Mouse (Mus musculus): ENCODE results near the gene Necab3. TPM values are rescaled to one million over a fixed set of nuclear protein-coding genes. Genes with fewer than 3 reads are reported as not detected.

Necab3 gene
- total RNA-seq, 1 experiment, result 5.8 TPM

- H3K4me3 ChIP-seq (ENCODE audit: insufficient read depth in 1 of 2, low read depth in 1 of 2, low read length in 2 of 2, poor library complexity in 1 of 2, severe bottlenecking in 1 of 2), result peak overlapping the region; percentile 49 to 63
- TF ChIP-seq ZNF384 (IDR thresholded peaks at IDR 0.05; ENCODE audit: low read depth, low read length) (no peak), MAFK (IDR thresholded peaks at IDR 0.05; ENCODE audit: insufficient read depth, low read depth, low read length) (no peak), CHD2 (IDR thresholded peaks at IDR 0.05; ENCODE audit: low read depth, low read length) (no peak), ZC3H11A (IDR thresholded peaks at IDR 0.05; ENCODE audit: borderline replicate concordance, low read depth, low read length) (no peak), HCFC1 (IDR thresholded peaks at IDR 0.05; ENCODE audit: borderline replicate concordance, insufficient read depth, low read length) (no peak)
- H3K36me3 ChIP-seq (ENCODE audit: control insufficient read depth, insufficient read depth, low read length, poor library complexity, severe bottlenecking), result peaks cover 8% of the 10 kb centered on the region; the same call in 1 of the 2 replicates
- peak overlapping the region; percentile 21 for H3K9ac ChIP-seq (ENCODE audit: insufficient read depth, low read depth, low read length, poor library complexity, severe bottlenecking)
- H3K9me3 ChIP-seq (ENCODE audit: control insufficient read depth, insufficient read depth, low read depth, low read length), result no peaks in the 10 kb centered on the region
- no peak for DNase-seq (ENCODE audit: low read depth, low spot score)
- peaks cover 3 to 16% of the 10 kb centered on the region in 2 experiments; a peak in 3 of 4 replicates for H3K4me1 ChIP-seq (ENCODE audit: control insufficient read depth in 2 of 2, insufficient read depth in 2 of 2, low read length in 2 of 2, poor library complexity in 1 of 2)
- in situ Hi-C loops (cut with MboI; ENCODE audit: low sequenced_read_pairs in 2 of 2, unreplicated experiment in 2 of 2), result no loop called here
- H3K27ac ChIP-seq (ENCODE audit: insufficient read depth, low read depth, low read length, poor library complexity, severe bottlenecking), result no peak overlapping the region
Measured at GRCm38 (mm10) chr2:154552424-154552907, 6.2 kb downstream of the Necab3 start.

- Histone ChIP-seq H3K4me1 (ENCODE audit: control insufficient read depth in 2 of 2, insufficient read depth in 2 of 2, low read length in 2 of 2, poor library complexity in 1 of 2) (peaks cover 3 to 12% of the 10 kb centered on the region in 2 experiments; a peak in 2 of 4 replicates), H3K27ac (ENCODE audit: insufficient read depth, low read depth, low read length, poor library complexity, severe bottlenecking) (no peak overlapping the region), H3K4me3 (ENCODE audit: insufficient read depth in 1 of 2, low read depth in 1 of 2, low read length in 2 of 2, poor library complexity in 1 of 2, severe bottlenecking in 1 of 2) (peak overlapping the region; percentile 49 to 63), H3K9ac (ENCODE audit: insufficient read depth, low read depth, low read length, poor library complexity, severe bottlenecking) (peak overlapping the region; percentile 21; the same call in 1 of the 2 replicates), H3K9me3 (ENCODE audit: control insufficient read depth, insufficient read depth, low read depth, low read length) (no peaks in the 10 kb centered on the region), H3K36me3 (ENCODE audit: control insufficient read depth, insufficient read depth, low read length, poor library complexity, severe bottlenecking) (peaks cover 8% of the 10 kb centered on the region; the same call in 1 of the 2 replicates)
- TF ChIP-seq MAFK (IDR thresholded peaks at IDR 0.05; ENCODE audit: insufficient read depth, low read depth, low read length), result no peak
- no peak for TF ChIP-seq ZNF384 (IDR thresholded peaks at IDR 0.05; ENCODE audit: low read depth, low read length)
- TF ChIP-seq ZC3H11A (IDR thresholded peaks at IDR 0.05; ENCODE audit: borderline replicate concordance, low read depth, low read length), result no peak
- TF ChIP-seq HCFC1 (IDR thresholded peaks at IDR 0.05; ENCODE audit: borderline replicate concordance, insufficient read depth, low read length), result no peak; the same call in 1 of the 2 replicates
- no peak for TF ChIP-seq CHD2 (IDR thresholded peaks at IDR 0.05; ENCODE audit: low read depth, low read length)
- in situ Hi-C loops (cut with MboI; ENCODE audit: low sequenced_read_pairs in 2 of 2, unreplicated experiment in 2 of 2), result no loop called here
- no peak for DNase-seq (ENCODE audit: low read depth, low spot score)
Measured at GRCm38 (mm10) chr2:154551927-154552326, 6.8 kb downstream of the Necab3 start.

GRCm38 (mm10) chr2:154551476-154551875 lies 7.2 kb downstream of the Necab3 start, which contains the start of gene Actl10:
TSS of gene Actl10 (plus strand) at chr2:154551776.
- DNase-seq (ENCODE audit: low read depth, low spot score), result no peak
- H3K36me3 ChIP-seq (ENCODE audit: control insufficient read depth, insufficient read depth, low read length, poor library complexity, severe bottlenecking), result peaks cover 10% of the 10 kb centered on the region; the same call in 1 of the 2 replicates
- peaks cover 3 to 10% of the 10 kb centered on the region in 2 experiments; a peak in 2 of 4 replicates for H3K4me1 ChIP-seq (ENCODE audit: control insufficient read depth in 2 of 2, insufficient read depth in 2 of 2, low read length in 2 of 2, poor library complexity in 1 of 2)
- H3K4me3 ChIP-seq (ENCODE audit: insufficient read depth in 1 of 2, low read depth in 1 of 2, low read length in 2 of 2, poor library complexity in 1 of 2, severe bottlenecking in 1 of 2), result peak within 1 kb of the TSS; percentile 49 to 63
- no peak for TF ChIP-seq ZNF384 (IDR thresholded peaks at IDR 0.05; ENCODE audit: low read depth, low read length)
- no peak for TF ChIP-seq CHD2 (IDR thresholded peaks at IDR 0.05; ENCODE audit: low read depth, low read length)
- no peak for TF ChIP-seq HCFC1 (IDR thresholded peaks at IDR 0.05; ENCODE audit: borderline replicate concordance, insufficient read depth, low read length)
- TF ChIP-seq MAFK (IDR thresholded peaks at IDR 0.05; ENCODE audit: insufficient read depth, low read depth, low read length), result no peak
- no peak for TF ChIP-seq ZC3H11A (IDR thresholded peaks at IDR 0.05; ENCODE audit: borderline replicate concordance, low read depth, low read length)
- H3K9me3 ChIP-seq (ENCODE audit: control insufficient read depth, insufficient read depth, low read depth, low read length), result no peaks in the 10 kb centered on the region
- H3K27ac ChIP-seq (ENCODE audit: insufficient read depth, low read depth, low read length, poor library complexity, severe bottlenecking), result no peak within 1 kb of the TSS
- peak within 1 kb of the TSS; percentile 21; the same call in 1 of the 2 replicates for H3K9ac ChIP-seq (ENCODE audit: insufficient read depth, low read depth, low read length, poor library complexity, severe bottlenecking)
- in situ Hi-C loops (cut with MboI; ENCODE audit: low sequenced_read_pairs in 2 of 2, unreplicated experiment in 2 of 2), result no loop called here

- Histone ChIP-seq H3K36me3 (ENCODE audit: control insufficient read depth, insufficient read depth, low read length, poor library complexity, severe bottlenecking) (peaks cover 10% of the 10 kb centered on the region; the same call in 1 of the 2 replicates), H3K4me1 (ENCODE audit: control insufficient read depth in 2 of 2, insufficient read depth in 2 of 2, low read length in 2 of 2, poor library complexity in 1 of 2) (peaks cover 3 to 10% of the 10 kb centered on the region in 2 experiments; a peak in 2 of 4 replicates), H3K4me3 (ENCODE audit: insufficient read depth in 1 of 2, low read depth in 1 of 2, low read length in 2 of 2, poor library complexity in 1 of 2, severe bottlenecking in 1 of 2) (no peak overlapping the region), H3K9me3 (ENCODE audit: control insufficient read depth, insufficient read depth, low read depth, low read length) (no peaks in the 10 kb centered on the region), H3K27ac (ENCODE audit: insufficient read depth, low read depth, low read length, poor library complexity, severe bottlenecking) (no peak overlapping the region), H3K9ac (ENCODE audit: insufficient read depth, low read depth, low read length, poor library complexity, severe bottlenecking) (no peak overlapping the region)
- no peak for DNase-seq (ENCODE audit: low read depth, low spot score)
- TF ChIP-seq MAFK (IDR thresholded peaks at IDR 0.05; ENCODE audit: insufficient read depth, low read depth, low read length), result no peak
- no peak for TF ChIP-seq CHD2 (IDR thresholded peaks at IDR 0.05; ENCODE audit: low read depth, low read length)
- TF ChIP-seq ZC3H11A (IDR thresholded peaks at IDR 0.05; ENCODE audit: borderline replicate concordance, low read depth, low read length), result no peak
- TF ChIP-seq HCFC1 (IDR thresholded peaks at IDR 0.05; ENCODE audit: borderline replicate concordance, insufficient read depth, low read length), result no peak
- TF ChIP-seq ZNF384 (IDR thresholded peaks at IDR 0.05; ENCODE audit: low read depth, low read length), result no peak
- in situ Hi-C loops (cut with MboI; ENCODE audit: low sequenced_read_pairs in 2 of 2, unreplicated experiment in 2 of 2), result no loop called here
Measured at GRCm38 (mm10) chr2:154550937-154551336, 7.8 kb downstream of the Necab3 start.
